Mouse (Mus musculus): ENCODE data around the gene Rapgef3. TPM values are rescaled to one million over a fixed set of nuclear protein-coding genes. Genes with fewer than 3 reads are reported as not detected.

The Rapgef3 gene
- total RNA-seq, 2 experiments from 2014 or later = 32.7 to 33.4 TPM

DNA sequence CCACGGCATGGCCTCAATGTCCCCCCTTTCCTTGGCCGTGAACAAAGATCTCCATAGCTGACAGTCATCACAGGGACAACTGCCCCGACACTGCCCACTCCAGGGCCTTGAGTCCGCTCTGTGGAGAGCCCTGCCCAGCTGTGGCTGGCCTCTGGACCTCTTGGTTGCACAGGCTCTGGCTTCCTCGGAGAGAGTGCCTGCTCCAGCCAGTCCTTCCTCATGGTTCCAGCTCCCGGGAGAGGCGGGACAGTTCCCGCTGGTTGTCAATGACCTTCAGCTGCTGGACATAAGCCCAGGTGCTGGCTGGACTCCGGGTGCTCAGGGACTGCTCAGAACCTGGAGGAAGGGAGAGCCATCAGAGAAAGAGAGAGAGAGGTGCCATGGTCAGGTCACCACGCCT, 22.4 kb downstream of the Rapgef3 start:
- peak; percentile 78 for DNase-seq

DNA sequence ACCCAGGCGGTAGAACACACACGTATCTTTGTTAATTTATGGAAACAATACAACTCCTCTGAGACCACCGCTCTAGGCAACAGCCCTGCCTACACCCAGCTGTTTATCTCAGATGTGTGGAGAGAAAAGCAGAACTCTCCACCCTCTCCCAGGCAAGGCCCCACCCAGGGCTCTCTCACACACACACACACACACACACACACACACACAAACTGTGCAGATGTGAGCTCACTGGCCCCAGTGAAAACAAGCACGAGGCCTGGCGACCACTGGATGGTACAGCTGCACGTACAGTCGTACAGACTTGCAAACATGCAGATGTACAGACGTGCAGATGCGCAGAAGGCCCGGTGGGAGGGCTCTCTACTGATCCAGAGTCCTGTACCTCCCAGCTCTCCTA, 22.8 kb downstream of the Rapgef3 start:
- DNase-seq = no peak

DNA sequence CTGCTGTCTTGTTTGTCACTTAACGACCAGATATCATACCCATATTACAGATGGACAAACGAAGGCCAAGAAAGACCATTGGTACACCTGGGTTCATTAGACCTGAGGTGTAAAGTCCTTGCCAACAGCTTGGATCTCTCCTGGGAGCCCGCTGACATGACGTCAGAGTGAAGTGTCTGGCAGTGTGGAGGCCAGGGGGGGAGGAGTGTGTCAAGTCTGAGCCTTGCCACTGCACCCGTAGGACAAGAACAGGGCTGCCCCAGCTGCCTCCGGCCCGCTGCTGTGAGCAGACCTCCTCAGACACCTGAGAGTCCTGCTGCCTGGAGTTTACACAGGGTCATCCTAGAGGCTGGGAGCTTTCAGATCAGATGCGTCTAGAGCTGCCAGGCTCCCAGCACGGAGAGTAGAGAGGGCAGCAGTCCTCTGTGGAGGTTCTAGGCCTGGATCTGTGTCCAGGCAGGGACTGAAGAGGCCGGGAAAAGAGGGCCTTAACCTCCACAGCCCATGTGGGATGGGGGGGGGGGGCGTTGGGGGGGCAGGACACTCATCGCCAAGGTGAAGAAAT, 23.7 kb downstream of the Rapgef3 start:
- DNase-seq = no peak

DNA sequence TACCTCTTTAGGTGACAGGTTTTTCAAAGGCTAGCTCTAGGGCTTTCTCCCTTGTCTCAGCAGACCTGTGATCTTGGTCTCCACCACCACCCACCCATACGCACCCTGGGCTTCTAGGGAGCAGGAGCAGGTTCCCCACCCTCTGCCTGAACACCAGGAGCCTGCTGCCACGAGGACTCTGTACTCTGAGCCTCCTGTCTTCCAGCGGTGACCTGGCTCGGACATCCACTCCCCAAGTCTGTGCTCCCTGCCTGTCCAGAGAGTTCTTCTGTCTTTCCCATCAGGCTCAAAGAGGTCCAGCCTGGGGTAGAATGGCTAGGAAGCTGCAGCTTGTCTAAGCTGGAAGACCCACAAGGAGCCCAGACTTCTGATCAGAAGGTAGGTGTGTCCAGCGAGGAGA, 24.6 kb downstream of the Rapgef3 start:
- DNase-seq = no peak

DNA sequence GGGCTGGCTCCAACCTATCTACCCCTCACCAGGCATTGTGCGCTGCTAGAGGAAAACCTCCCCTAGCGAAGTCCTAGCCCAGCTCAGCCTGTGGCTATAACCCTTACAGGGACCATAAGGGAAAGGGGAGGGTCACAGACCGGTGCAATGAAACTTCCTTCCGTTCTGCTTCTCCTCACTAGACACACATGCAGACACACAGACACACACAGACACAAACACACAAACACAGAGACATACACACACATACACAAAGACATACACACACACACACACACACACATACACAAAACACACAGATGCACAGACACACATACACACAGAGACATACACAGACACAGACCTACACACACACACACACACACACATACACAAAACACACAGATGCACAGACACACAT, 25.2 kb downstream of the Rapgef3 start:
- DNase-seq = no peak

DNA sequence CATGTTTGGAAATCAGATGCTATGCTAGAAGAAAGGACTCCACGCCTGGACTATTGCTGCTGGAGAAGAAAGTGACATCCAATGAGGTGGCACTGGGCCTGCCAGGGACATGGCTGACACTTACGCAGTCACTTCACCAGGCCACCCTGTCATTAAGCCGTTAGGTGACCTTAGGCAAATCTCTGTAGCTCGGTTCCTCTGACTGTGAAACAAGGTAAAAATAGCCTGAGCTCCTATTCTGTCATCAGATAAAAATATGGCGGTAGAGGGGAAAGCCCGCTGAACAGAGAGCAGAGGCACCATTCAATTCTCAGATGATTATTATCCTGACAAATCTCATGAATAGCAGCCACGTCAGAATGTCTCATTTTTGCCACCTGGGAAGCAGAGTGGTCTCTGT, 25.7 kb downstream of the Rapgef3 start:
- DNase-seq = no peak

DNA sequence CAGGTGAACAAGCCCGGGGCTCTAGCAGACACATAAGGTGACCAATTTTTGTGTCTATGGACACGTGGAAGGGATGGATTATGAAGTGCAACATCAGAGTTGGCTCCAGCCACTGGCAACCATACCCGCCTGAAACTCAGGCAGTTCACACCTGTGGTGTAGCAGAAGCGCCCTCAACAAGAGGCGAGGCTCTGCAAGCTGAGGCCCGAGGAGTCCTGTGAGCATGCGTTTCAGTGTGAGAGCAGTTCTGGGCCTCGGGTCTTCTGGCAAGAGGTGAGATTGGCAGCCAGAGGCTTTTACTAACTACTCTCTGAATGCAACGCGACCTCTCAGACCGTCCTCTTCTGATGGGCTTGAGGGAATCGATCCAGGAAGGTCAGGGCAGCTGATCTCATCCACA, 26.1 kb downstream of the Rapgef3 start:
- no peak for DNase-seq

DNA sequence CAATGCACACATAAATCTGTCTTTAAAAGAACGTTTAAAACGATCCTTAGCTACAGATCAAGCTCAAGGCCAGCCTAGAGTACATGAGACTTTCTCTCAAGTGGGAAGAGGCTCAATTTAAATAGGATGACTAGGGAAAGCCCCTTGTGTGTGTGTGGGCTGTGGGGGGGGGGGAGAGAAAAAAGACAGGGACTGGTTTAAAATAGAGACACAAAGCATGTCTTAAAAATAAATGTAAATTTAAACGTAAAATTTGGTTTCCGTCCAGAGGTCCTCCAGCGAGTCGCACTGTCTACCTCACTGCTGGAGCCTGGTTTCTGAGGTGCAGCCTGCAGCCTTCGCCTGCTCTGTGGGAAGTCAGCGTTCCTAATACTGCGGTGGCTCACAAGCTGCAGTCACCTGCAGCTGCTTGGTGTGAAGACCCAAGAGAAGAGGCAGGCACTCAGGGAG, 27.5 kb downstream of the Rapgef3 start:
- DNase-seq = no peak

DNA sequence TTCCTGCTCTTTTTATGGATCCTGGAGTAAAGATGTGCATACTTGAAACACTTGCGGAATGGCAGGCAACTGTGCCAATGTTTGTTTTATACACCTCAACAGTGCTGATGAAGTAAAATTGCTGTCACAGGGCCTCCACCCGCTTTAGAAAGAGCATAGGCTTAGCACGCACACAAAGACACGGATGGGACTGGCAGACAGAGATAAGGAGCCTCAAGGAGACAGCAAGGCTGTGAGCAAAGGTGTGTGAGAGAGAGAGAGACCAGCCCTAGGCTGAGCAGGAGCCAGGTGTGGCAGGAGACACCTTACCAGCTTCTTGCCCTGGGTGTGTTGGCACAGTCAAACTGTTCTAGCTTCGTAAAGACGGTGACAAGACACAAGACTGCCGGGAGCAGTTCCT, 28.8 kb downstream of the Rapgef3 start:
- DNase-seq = no peak

DNA sequence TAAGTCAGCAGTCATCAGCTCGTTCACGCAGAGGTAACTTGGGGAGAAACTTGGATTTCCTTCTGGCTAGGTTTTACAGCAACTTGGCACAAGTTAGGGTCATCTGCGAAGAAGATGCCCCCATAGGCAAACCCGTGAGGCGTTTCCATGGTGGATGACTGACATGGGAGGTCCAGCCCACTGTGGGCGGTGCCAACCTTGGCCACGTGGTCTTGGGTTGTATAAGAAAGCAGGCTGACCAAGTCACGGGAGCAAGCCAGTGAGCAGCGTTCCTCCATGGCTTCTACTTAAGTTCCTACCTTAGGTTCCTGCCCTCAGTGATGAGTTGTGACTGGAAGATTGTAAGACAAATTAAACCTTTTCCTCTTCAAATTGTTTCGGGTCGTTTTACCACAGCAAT, 35.8 kb downstream of the Rapgef3 start:
- no peak for DNase-seq

DNA sequence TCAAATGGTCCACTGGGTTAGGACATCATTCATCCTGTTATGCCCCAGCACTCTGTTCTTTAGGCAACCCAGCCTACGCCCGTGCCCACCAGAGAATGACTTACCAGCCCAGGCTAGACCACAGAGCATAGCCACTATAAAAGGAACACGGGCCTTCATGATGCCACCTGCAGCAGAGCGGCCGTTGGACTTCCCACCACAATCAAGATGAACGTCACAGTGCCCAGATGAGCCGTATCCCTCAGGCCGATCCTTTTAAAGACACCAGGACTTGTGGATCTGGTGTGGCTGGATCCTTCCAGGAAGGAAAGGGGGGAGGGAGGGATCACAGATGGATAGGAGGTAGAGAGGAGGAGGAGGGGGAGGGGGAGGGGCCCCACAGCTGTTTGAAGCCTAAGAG, 36.7 kb downstream of the Rapgef3 start, which contains the start of gene Endou:
Endou (minus strand) TSS at position 229 of the 400 bp plus-strand sequence.
- DNase-seq = no peak

DNA sequence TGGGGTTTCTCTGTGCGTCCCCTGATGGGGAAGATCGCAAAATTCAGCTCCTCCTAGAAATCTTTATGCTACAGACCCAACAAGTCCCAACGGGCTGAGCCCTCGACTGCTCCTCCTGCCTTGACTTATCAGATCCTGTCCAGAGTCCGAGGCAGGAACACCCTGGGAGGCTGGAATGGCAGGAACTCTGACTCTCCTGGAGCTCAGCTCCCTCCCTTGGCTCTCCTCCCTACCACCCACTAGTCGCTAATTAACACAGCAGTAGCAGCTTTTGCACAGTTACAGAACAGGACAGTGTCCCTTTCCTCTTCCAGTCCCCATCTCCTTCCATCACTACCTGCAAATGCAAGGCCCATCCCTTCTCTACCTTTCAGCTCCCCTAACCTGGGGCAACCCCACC, 37.4 kb downstream of the Rapgef3 start:
- DNase-seq = no peak

DNA sequence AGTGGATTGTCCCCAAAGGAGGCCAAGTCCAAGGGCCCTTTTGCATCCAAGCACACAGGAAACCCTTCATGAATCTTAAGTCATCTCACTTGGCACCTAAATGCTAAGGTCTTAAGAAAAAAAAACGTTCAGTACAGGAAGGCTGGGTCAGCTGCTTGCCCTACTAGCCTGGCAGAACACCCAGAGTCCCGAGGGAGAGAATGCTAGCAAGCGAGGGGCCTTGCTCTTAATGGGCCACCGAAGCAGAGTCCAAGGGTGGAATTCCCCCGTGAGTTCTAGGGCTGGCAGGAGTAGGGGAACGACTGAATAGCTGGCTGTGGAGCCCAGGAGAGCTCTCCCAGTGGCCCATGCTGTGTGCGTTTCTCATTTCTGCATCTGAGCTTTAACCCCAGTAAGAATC, 39.0 kb downstream of the Rapgef3 start:
- no peak for DNase-seq

DNA sequence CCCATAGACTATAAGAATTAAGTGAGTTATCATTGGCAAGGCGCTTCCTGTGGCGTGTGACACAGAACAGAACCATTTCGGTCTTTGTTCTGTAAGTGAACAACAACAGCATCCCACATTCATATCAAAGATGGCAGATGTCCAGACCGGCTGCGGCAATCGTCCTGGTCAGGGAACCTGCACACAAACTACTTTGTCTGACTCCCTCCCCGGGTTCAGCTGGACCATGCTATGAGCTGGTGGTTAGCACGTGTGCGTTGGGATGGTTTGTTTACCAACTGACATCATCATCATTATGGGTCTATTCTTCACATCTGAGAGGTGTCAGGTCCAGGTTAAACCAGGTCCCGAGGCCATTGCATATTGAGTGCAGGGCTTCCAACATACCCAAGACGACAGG, 39.4 kb downstream of the Rapgef3 start:
- DNase-seq = no peak

DNA sequence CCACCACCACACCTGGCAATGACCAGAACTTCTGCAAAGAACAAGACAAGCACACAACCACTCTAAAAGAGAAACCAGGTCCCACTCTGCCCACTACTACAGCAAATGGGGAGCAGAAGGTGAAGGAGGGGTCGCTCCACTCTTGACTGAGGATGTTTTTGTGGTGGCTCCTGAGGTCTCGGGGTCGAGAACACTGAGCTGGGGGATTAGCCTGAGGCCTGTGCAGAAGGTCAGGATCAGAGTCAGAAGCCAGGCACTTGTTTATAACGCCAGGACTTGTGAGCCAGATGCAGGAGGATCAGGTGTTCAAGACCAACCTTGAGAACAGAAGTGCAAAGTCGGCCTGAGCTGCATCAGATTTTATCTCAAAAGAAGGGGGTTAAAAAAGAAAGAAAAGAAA, 40.3 kb downstream of the Rapgef3 start:
- DNase-seq = no peak

DNA sequence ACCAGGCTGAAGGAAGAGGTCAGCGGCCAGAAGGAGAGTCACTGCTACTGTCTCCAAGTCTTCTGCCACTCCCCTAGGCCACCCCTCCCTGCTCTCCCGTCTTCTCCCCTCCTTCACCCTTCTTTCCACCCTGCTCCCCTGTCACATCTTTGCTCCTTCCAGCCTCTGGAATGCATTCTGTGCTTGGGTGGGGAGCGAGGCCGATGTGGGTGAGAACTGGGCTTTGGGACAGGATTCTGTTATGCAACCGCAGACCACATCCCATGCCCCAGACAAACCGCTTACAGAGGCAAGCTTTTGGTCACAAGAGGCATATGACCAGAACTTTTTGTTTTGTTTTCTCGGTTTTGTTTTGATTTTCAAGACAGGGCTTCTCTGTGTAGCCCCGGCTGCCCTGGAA, 40.7 kb downstream of the Rapgef3 start:
- no peak for DNase-seq

DNA sequence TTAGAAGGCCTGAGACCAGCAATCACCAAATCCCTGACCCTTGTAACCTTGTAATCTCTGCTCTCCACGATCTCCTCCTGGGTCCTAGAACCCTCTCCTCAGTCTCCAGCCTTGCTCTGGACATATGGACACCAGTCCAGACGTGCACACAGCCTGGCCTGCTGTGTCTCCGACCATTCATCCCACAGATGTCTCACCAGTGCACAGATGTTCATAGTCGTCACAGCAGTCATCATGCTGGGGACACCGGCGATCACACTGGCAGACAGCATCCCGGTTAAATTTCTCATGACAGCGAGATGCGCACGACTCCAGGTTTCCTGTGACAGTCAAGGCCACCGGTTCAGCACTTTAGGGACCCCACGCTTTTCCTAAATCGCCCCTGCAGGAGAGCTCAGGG, 41.5 kb downstream of the Rapgef3 start:
- DNase-seq = no peak

DNA sequence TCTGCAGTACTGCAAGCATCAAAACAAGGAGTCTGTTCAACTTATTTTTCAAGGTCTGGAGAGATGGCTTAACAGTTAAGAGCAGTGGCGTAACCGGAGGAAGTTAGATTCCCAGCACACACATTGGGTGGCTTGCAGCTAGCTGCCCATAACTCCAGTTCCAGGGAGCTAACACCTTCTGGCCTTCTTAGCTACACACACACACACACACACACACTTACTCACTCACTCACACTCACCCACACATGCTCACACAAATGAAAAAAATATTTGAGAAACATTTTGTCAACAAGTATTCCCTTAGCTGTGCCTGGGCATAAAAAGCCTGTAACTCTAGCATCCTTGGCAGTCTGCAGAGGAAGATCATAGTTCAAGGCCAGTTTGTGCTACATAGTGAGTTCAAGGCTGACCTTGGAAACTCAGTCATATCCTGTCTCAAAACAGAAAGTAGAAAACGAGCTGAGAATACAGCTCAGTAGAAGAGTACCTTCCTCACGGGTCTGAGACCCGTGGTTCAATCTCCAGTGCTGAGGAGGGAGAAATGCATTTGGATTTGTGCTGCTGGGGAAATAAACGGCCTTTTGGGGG, 42.5 kb downstream of the Rapgef3 start:
- DNase-seq = no peak

DNA sequence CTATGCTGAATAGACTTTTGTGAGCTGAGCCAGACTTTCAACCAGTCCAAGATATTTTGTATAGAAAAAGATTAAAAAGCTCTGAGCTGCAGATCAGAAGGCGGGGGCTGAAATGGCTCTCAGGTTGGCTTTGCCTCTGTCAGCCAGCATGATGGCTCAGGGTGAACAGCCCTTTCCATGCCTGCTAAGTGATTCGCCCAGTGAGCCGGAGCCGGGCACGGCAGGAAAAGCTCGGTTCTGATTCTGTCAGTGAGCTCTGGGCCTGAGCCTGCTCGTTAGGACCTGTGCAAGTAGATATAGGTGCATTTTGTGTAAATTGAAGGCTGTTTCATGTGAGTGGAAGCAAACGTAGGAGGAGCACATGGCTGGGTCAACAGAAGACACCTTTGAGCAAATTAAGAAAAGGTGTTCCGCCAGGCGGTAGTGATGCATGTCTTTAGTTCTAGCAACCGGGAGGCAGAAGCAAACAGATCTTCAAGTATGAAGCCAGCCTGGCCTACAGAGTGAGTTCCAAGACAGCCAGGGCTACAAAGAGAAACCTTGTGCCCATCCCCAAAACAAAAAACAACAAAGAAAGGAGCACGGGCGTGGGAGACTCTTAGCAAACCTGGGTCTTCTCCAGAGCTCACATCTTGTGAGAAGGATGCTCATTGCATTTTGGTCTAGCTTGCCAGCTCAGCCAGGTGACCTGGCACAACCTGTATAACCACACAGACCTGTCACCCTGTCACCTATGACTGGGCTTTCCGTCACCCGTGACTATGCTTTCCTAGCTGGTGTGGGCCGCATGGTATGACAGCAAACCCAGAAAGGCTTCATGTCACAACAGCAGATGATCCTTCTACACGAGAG, 43.2 kb downstream of the Rapgef3 start:
- no peak for DNase-seq

DNA sequence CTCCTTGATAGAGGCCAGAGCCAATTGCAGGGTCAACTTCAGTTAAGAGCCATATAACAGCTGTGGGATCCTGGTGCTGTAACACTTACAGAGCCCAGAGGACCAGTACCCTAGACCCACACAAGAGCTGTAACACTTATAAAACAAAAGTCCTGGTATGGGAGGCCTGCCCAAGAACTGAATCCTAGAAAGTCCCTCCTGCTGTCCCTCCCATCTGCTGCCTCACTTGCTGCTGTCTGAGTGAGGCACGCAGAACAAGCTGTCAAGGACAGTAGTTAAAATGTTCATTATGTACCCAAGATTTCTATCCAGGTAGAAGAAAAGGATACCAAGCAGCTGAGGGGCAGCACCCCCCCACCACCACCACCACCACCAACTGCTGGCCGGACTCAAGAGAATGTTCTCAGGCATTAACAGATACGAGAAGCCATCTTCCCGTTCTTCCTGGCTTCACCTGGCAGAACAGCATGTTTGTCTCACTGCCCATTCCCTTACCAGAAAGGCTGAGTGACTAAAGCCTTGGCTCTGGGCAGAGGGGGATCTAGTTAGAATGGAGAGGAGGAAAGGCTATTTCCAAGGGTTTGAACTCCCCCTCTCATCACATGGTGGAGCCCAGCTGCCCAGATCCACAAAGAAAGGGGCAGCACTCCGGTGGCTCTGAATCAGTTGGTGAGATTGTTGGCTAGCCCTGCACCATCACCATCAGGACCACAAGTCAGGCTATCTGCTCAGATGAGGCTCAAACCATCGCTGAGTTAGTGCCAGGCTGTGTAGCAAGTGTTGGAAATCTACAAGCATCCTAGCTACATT, 44.0 kb downstream of the Rapgef3 start:
- no peak for DNase-seq

DNA sequence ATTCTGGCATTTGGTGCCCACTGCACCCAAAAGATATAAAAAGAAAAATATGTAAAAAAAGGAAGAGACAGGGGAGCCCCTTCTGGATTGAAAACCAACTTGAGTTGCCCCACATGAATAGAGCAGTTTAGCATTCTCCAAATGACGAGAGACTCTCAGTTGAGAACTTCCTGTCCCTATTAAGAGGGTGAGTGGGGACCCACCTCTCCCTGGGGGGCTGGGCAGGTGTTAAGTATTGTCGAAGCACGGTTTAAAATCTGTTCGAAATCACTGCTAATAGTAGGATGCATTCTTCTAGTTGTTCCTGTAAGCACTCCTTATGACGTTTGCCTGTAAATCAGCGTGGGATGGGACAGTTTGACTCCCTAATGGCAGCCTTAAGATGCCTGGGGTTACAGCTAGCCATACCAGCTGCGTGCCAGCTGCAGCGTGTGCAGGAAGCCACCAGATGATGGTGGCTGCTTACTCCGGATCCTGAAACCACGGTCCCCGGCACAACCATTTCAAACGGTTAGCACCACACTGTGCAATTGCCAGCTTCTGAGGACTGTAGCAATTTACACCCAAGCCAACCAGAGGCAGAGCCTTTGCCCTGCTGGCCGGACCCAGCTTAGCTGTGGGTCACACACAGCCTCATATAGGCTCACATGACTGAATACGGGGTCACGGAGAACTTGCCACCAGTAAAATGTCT, 46.6 kb downstream of the Rapgef3 start:
- DNase-seq = no peak

DNA sequence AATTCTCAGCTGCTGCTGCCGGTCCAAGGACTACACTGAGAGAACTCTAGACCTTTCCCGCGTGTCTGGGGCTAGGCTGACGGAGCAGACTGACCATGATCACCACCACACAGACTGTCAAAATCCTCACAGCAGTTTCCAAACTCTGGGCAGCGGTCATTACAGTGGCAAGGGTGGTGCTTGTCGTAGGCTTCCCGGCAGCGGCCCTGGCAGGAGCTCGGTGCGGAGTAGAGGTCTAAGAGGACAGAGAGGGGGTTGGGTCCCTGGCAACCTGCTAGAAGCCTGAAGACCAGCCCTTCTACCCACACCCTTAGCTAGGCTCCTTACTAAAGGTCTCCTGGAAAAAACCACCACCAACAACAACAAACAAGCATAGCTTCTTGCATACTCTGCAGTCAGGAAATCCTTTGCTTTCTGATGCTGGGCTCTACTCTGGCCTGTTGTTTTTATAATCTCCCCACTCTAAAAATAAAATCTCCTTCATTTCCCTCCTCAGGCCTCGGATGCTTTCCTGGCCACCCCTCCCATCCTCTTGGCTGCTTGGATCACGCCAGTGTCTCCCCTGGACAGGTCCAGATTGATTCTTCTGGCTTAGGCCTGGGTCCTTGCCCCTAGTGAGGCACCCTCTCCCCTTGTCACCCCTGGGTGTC, 47.6 kb downstream of the Rapgef3 start:
- DNase-seq = peak; percentile 43
